Mouse (Mus musculus): ENCODE results near the gene Zfp410. TPM values are rescaled to one million over a fixed set of nuclear protein-coding genes. Genes with fewer than 3 reads are reported as not detected.
A peak's percentile ranks its signal among the peaks of the same experiment; 100 is the strongest.

Gene Zfp410
- polyA plus RNA-seq, 1 experiment from 2014 or later, result 77.1 TPM

GRCm38 (mm10) chr12:84366971-84367370, 50.3 kb downstream of the Zfp410 start:
- Histone ChIP-seq H3K27me3 (ENCODE audit: insufficient read depth, poor library complexity, severe bottlenecking) (no peaks in the 10 kb centered on the region), H3K36me3 (peaks cover 51% of the 10 kb centered on the region), H3K27ac (no peak overlapping the region), H3K4me1 (peaks cover 18% of the 10 kb centered on the region), H3K4me3 (no peak overlapping the region), H3K9me3 (no peaks in the 10 kb centered on the region)
- WGBS, result 61% methylated on average over 9 of the region's 9 CpGs
- DNase-seq (ENCODE audit: low spot score), result no peak

GRCm38 (mm10) chr12:84371647-84372046, 55.0 kb downstream of the Zfp410 start:
- Histone ChIP-seq H3K4me3 (no peak overlapping the region), H3K36me3 (peaks cover 87% of the 10 kb centered on the region), H3K4me1 (no peaks in the 10 kb centered on the region), H3K27me3 (ENCODE audit: insufficient read depth, poor library complexity, severe bottlenecking) (no peaks in the 10 kb centered on the region), H3K9me3 (no peaks in the 10 kb centered on the region), H3K27ac (no peak overlapping the region)
- WGBS, result 90% methylated on average over 5 of the region's 5 CpGs
- no peak for DNase-seq (ENCODE audit: low spot score)

GRCm38 (mm10) chr12:84373831-84374481, 57.3 kb downstream of the Zfp410 start:
- Histone ChIP-seq H3K4me1 (no peaks in the 10 kb centered on the region), H3K27me3 (ENCODE audit: insufficient read depth, poor library complexity, severe bottlenecking) (no peaks in the 10 kb centered on the region), H3K36me3 (peaks cover 88% of the 10 kb centered on the region), H3K9me3 (no peaks in the 10 kb centered on the region), H3K4me3 (no peak overlapping the region), H3K27ac (no peak overlapping the region)
- DNase-seq (ENCODE audit: low spot score), result no peak
- WGBS, result 79% methylated on average over 6 of the region's 6 CpGs

- peak; percentile 89 for DNase-seq (ENCODE audit: low spot score)
- H3K27ac ChIP-seq, result peak overlapping the region; percentile 79
- 51% methylated on average over 4 of the region's 4 CpGs for WGBS
- H3K27me3 ChIP-seq (ENCODE audit: insufficient read depth, poor library complexity, severe bottlenecking), result no peaks in the 10 kb centered on the region
- peaks cover 40% of the 10 kb centered on the region for H3K4me1 ChIP-seq
- H3K36me3 ChIP-seq, result peaks cover 24% of the 10 kb centered on the region; the same call in 1 of the 2 replicates
- peak overlapping the region; percentile 40 for H3K4me3 ChIP-seq
- H3K9me3 ChIP-seq, result no peaks in the 10 kb centered on the region
These were observed 65.7 kb downstream of the Zfp410 start for GRCm38 (mm10) chr12:84382369-84382768.

GRCm38 (mm10) chr12:84384644-84385081, 68.0 kb downstream of the Zfp410 start:
- Histone ChIP-seq H3K4me1 (peaks cover 45% of the 10 kb centered on the region), H3K27me3 (ENCODE audit: insufficient read depth, poor library complexity, severe bottlenecking) (no peaks in the 10 kb centered on the region), H3K9me3 (no peaks in the 10 kb centered on the region), H3K36me3 (0 out of 2 replicates have a peak, but pooled peaks cover 4% of the 10 kb centered on the region), H3K27ac (peak overlapping the region; percentile 54; the same call in 1 of the 2 replicates), H3K4me3 (no peak overlapping the region)
- 51% methylated on average over 5 of the region's 5 CpGs for WGBS
- DNase-seq (ENCODE audit: low spot score), result no peak

- 0 out of 2 replicates have a peak, but pooled peaks cover 3% of the 10 kb centered on the region for H3K36me3 ChIP-seq
- WGBS, result 87% methylated on average over 4 of the region's 4 CpGs
- H3K9me3 ChIP-seq, result no peaks in the 10 kb centered on the region
- DNase-seq (ENCODE audit: low spot score), result no peak
- H3K4me1 ChIP-seq, result peaks cover 45% of the 10 kb centered on the region
- H3K27me3 ChIP-seq (ENCODE audit: insufficient read depth, poor library complexity, severe bottlenecking), result no peaks in the 10 kb centered on the region
- no peak overlapping the region for H3K4me3 ChIP-seq
- peak overlapping the region; percentile 54; the same call in 1 of the 2 replicates for H3K27ac ChIP-seq
These were observed 68.8 kb downstream of the Zfp410 start for GRCm38 (mm10) chr12:84385408-84385807.

- 84% methylated on average over 8 of the region's 8 CpGs for WGBS
- Histone ChIP-seq H3K4me3 (no peak overlapping the region), H3K27me3 (ENCODE audit: insufficient read depth, poor library complexity, severe bottlenecking) (no peaks in the 10 kb centered on the region), H3K27ac (no peak overlapping the region), H3K36me3 (peaks cover 5% of the 10 kb centered on the region; the same call in 1 of the 2 replicates), H3K9me3 (no peaks in the 10 kb centered on the region), H3K4me1 (peaks cover 36% of the 10 kb centered on the region)
- no peak for DNase-seq (ENCODE audit: low spot score)
These were observed 71.4 kb downstream of the Zfp410 start for GRCm38 (mm10) chr12:84388097-84388496.

- no peak overlapping the region for H3K4me3 ChIP-seq
These were observed 72.2 kb downstream of the Zfp410 start for GRCm38 (mm10) chr12:84388774-84389400.

GRCm38 (mm10) chr12:84390336-84390735, 73.7 kb downstream of the Zfp410 start:
- Histone ChIP-seq H3K9me3 (no peaks in the 10 kb centered on the region), H3K4me1 (peaks cover 17% of the 10 kb centered on the region), H3K27me3 (ENCODE audit: insufficient read depth, poor library complexity, severe bottlenecking) (no peaks in the 10 kb centered on the region), H3K4me3 (no peak overlapping the region), H3K36me3 (peaks cover 9% of the 10 kb centered on the region), H3K27ac (no peak overlapping the region)
- 30% methylated on average over 6 of the region's 6 CpGs for WGBS
- peak; percentile 84 for DNase-seq (ENCODE audit: low spot score)

More at GRCm38 (mm10) chr12:84388774-84389400, 72.2 kb downstream of the Zfp410 start:
- Histone ChIP-seq H3K9me3 (no peaks in the 10 kb centered on the region), H3K36me3 (peaks cover 9% of the 10 kb centered on the region), H3K27ac (no peak overlapping the region), H3K27me3 (ENCODE audit: insufficient read depth, poor library complexity, severe bottlenecking) (no peaks in the 10 kb centered on the region), H3K4me1 (peaks cover 32% of the 10 kb centered on the region)
- DNase-seq (ENCODE audit: low spot score), result no peak
- 66% methylated on average over 14 of the region's 14 CpGs for WGBS

- H3K4me1 ChIP-seq, result peaks cover 7% of the 10 kb centered on the region
- H3K27me3 ChIP-seq (ENCODE audit: insufficient read depth, poor library complexity, severe bottlenecking), result no peaks in the 10 kb centered on the region
- no peak overlapping the region for H3K27ac ChIP-seq
- DNase-seq (ENCODE audit: low spot score), result no peak
- peaks cover 12% of the 10 kb centered on the region for H3K36me3 ChIP-seq
- no peaks in the 10 kb centered on the region for H3K9me3 ChIP-seq
- WGBS, result 96% methylated on average over 4 of the region's 4 CpGs
- H3K4me3 ChIP-seq, result no peak overlapping the region
These were observed 76.0 kb downstream of the Zfp410 start for GRCm38 (mm10) chr12:84392681-84393080.

Other genes starting within 250 kb of the Zfp410 start
- gene Acot5, start 247.5 kb upstream of the Zfp410 start, polyA plus RNA-seq (2016; fragmentation: Nextera tagmentation; extraction: Ambion mirVana), result 0.11 TPM in 1 of 2 replicates, not detected in the other
- 0.67 and 0.69 TPM in 2 replicates for gene Acot6, start 216.2 kb upstream of the Zfp410 start, polyA plus RNA-seq (2016; fragmentation: Nextera tagmentation; extraction: Ambion mirVana)
- gene Dnal1, start 202.5 kb upstream of the Zfp410 start, polyA plus RNA-seq (2016; fragmentation: Nextera tagmentation; extraction: Ambion mirVana), result 3.4 and 3.7 TPM in 2 replicates
- gene Pnma1, start 168.4 kb upstream of the Zfp410 start, polyA plus RNA-seq (2016; fragmentation: Nextera tagmentation; extraction: Ambion mirVana), result 0.71 and 1.1 TPM in 2 replicates
- gene Elmsan1, start 98.0 kb upstream of the Zfp410 start, polyA plus RNA-seq (2016; fragmentation: Nextera tagmentation; extraction: Ambion mirVana), result 8.0 and 10.5 TPM in 2 replicates
- gene Ptgr2, start 31.6 kb upstream of the Zfp410 start, polyA plus RNA-seq (2016; fragmentation: Nextera tagmentation; extraction: Ambion mirVana), result 52.7 and 79.6 TPM in 2 replicates
- gene Coq6, start 44.8 kb downstream of the Zfp410 start, polyA plus RNA-seq (2016; fragmentation: Nextera tagmentation; extraction: Ambion mirVana), result 53.7 and 74.2 TPM in 2 replicates
- gene Fam161b, start 45.0 kb downstream of the Zfp410 start, polyA plus RNA-seq (2016; fragmentation: Nextera tagmentation; extraction: Ambion mirVana), result 4.4 and 4.7 TPM in 2 replicates
- gene Entpd5, start 92.2 kb downstream of the Zfp410 start, polyA plus RNA-seq (2016; fragmentation: Nextera tagmentation; extraction: Ambion mirVana), result 20.0 and 23.4 TPM in 2 replicates
- gene Bbof1, start 92.2 kb downstream of the Zfp410 start, polyA plus RNA-seq (2016; fragmentation: Nextera tagmentation; extraction: Ambion mirVana), result 0.57 and 1.1 TPM in 2 replicates
- 20.0 and 22.0 TPM in 2 replicates for gene Rnf113a2, start 100.3 kb downstream of the Zfp410 start, polyA plus RNA-seq (2016; fragmentation: Nextera tagmentation; extraction: Ambion mirVana)
- 23.8 and 31.3 TPM in 2 replicates for gene Aldh6a1, start 134.2 kb downstream of the Zfp410 start, polyA plus RNA-seq (2016; fragmentation: Nextera tagmentation; extraction: Ambion mirVana)
- 17.7 and 20.5 TPM in 2 replicates for gene Lin52, start 134.6 kb downstream of the Zfp410 start, polyA plus RNA-seq (2016; fragmentation: Nextera tagmentation; extraction: Ambion mirVana)